Mouse (Mus musculus) T-cell, adult 2 months (primary cell): ENCODE measurements around the gene Proca1.

Source experiments
- DNase-seq: peaks from one replicate; pipeline ENCODE4 v3.0.0; 2022; ENCODE audit warnings: low spot score

The Proca1 gene

GRCm38 (mm10) chr11:78166161-78166560 lies 27.0 kb upstream of the Proca1 start:
- no peak for DNase-seq

GRCm38 (mm10) chr11:78166640-78167039 lies 26.6 kb upstream of the Proca1 start:
- no peak for DNase-seq

GRCm38 (mm10) chr11:78167257-78167959 lies 25.8 kb upstream of the Proca1 start:
- DNase-seq: no peak

DNA sequence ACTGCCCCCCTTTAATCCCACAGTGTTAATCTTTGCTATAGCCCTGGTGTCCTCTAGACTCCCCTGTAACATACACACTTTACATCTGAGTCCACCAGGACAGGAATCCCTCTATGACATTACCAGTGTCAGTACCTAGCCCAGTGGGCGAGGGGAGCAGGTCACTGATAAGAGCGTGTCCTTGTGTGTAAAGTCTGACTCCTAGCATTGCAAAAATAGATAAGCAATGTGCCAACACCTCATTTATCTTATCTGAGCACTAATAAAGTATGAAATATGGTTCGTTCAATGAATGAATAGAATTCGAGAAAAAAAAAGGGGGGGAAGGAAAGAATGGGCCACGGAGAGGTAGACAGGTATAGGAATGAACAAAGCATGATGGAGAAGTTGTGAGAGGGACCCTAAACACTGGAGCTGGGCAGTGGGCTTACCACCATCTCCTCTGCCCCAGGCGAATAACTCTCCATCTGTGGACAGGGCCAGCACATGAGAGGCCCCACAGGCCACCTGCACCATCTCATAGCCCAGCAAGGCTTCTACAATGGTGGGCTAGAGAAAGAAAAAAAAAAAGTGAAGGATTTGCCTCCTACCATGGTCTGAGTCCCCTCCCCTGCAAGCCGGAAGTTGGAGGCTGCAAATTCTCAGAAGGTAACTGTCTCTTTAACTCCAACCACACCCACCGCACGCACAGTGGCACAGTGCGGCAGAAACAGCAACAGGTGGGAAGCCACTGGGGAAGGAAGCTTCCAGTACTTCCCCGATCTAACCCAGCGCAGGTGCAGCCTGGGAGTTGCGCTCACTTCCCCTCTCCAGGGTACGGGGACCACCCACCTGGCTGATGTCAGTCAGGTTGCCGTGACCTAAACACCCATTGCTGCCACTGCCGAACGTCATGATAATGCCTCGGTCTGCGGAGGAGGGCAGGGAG lies 24.4 kb upstream of the Proca1 start:
- peak; percentile 75 for DNase-seq

DNA sequence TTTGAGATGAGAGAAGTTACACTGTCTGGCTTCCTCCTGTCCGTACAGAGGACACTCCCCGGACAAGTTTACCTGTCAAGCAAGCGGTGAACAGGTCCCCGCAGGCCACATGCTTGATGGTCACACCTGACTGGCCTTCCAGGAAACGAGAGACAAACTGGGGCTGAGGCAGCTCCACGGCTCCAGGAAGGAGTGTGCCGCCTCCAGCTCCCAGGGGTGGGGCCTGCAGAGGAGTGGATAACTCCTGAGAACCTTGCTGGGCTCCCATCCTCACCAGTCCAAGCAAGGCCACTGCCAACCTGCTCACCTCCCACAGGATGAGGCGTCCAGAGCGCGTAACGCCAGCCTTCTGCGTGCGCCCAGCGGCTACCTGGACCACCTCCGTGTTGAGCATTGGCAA lies 22.9 kb upstream of the Proca1 start:
- no peak for DNase-seq

DNA sequence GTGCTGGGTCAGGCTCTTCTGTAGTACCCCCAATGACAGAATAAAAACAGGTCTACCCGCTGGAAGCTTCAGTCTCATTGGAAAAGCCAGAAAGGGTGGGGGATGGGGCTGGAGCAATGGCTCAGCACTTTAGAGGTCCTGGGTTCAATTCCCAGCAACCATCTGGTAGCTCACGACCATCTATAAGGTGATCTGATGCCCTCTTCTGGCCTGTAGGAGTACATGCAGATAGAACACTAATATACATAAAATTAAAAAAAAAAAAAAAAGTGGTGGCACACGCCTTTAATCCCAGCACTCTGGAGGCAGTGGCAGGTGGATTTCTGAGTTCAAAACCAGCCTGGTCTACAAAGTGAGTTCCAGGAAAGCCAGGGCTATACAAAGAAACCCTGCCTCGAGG lies 21.9 kb upstream of the Proca1 start:
- no peak for DNase-seq

GRCm38 (mm10) chr11:78172034-78172747 lies 21.0 kb upstream of the Proca1 start:
- DNase-seq: no peak

DNA sequence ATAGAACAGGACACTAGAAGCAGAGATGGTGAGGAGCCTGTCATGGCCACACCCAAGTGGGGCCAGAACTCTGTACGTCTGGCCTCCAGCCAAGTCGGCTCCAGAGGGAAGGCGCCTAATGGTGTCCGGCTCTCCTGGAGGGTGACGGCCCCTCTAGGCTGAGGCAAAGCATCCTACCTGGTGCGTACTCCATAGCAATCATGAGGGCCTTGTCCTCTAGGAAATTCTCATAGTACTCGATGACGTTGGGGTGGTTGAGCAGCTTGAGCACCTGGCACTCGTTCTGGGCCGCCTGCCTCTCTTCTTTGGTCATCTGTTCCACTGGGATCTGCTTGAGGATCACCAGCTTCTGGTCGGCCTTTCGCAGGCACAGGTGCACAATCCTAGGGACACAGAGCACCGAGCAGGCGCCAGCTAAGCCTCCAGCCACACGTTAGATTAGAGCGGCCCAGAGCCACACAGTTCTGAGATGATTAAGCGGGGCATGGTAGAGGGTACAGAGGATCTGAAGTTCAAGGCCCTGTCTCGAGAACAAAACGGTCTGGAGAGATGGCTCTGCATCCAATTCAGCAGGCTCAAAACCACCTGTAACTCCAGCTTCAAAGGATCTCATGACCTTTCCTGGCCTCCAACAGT lies 20.3 kb upstream of the Proca1 start:
- no peak for DNase-seq

DNA sequence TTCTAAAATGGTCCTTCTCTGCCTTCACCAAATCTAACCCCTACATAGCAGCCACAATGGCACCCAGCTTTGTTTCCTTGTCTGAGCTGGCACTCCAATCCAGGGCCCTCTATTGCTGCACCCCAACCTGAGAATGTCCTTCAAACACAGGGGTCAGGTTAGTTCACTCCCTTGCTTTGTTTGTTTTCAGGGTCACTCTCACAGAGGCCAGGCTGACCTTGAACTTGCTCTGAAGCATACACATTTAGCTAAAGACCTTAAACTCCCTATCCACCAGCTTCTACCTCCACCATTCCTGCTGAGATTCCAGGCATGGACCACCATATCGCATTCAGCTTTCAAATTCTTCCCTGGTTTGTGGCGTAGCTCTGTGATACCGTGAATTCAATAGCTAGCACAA lies 18.7 kb upstream of the Proca1 start:
- DNase-seq: no peak

- no peak for DNase-seq
Measured at GRCm38 (mm10) chr11:78175771-78176401, 17.3 kb upstream of the Proca1 start.

DNA sequence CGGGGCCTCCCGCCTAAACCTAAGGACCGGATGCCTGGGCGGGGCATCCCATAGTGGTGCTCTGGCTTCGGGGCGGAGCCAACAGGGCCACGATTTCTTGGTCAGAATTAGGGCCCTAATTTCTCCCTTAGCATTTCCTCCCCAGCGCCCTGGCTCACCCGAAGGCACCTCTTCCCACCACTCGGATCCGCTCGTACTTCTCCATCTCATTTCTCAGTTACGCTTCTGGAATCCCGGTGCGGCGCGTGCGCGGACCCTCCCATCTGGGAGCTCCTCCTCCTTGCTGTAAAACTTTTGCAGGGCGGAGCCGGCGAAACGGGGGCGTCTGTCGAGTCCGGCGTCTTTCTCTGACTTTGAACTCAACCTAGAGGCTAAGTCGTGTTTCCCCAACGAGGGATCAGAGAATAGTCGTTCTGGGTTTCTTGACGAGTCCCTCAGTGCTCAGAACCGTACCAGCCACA lies 16.8 kb upstream of the Proca1 start, which contains the start of the genes Nek8 and Tlcd1:
TSS of gene Nek8 (minus strand) at position 274 of the 461 bp plus-strand sequence.
TSS of gene Tlcd1 (plus strand) at position 310 of the 461 bp plus-strand sequence.
- peak; percentile 89 for DNase-seq

GRCm38 (mm10) chr11:78176905-78177331 lies 16.3 kb upstream of the Proca1 start:
- peak; percentile 51 for DNase-seq

DNA sequence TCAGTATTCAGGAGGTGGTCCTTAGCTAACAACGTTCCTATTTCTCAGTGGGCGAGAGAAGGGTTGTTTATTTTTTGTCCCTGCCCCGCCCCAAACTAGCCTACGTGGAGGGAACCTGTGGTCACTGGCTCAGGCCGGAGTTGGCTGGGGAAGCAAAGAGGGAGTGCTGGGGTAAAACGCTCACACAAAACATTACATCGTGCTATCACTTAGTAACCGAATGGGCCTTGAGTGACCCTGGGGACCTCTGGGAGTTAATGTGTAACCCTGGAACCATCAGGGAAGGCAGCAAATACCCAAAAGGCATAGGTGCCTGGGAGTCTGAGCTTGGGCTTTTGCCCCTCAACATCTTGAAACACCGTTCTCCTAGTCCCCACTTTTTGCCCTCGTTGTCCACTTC lies 15.8 kb upstream of the Proca1 start:
- DNase-seq: no peak

DNA sequence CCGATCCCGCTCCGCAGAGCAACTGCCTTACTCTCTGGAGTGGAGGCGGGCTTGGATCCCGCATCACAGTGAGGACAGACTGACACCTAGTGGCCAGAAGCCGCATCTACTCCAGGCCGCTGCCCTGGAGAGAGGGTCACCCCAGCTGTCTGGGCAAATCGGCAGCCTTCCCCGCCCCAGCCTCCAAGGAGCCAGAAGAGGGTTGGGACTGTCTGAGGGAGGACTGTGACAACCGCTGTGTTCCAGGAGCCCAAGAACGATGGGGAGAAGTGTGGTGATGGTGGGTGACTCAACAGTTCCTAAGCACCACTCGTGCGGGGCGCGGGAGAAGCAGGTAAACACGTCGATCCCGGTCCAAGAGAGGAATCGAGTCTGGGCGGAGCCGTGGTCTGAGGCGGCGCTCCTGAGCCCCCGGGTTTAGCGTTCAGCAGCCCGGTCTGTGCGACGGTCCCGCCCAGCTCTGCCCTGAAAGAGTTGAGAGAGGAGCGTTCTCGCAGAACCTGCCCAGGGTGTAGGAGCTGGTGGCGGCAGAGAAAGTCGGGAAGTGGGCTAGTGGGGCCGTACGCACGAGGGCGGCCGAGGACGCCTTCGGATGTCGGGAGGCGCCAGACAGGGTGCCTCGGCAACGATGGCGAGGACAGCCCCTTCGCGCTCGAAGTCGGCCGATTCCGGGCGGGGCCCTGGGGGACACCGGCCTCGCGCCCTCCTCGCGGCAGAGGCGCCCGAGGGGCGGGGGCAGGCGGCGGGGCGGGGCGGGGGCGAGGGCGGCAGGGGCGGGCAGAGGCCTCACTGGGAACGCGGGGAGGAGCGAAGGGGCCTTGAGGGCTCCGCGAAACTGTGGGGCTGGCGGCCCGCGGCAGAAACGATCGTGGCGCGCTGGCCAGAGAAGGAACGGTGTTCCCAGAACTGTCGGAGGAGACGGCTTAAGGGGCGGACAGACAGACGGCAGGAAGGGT lies 15.0 kb upstream of the Proca1 start:
- peak; percentile 87 for DNase-seq

DNA sequence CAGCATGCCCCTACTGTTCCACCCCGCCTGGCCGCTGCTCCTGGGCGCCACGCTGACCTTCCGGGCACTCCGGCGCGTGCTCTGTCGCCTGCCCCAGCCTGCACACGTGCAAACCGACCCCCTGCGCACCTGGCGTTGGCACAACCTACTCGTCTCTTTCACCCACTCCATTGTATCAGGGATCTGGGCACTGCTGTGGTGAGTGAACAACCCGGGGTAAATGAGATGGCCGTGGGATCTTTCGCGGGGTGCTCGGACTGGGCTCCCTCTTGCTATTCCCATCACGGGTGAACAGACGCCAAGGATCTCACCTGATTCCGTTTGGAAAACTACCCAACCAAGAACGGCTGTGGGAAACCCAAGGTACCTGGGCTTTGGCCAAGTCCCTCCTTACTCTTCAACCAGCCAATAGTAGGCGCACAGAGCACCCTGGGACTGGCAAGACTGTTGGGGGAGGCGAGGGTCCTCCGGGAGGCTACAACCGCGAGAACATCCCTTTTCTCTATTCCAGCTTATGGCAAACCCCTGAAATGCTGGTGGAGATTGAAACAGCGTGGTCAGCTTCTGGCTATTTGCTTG lies 14.2 kb upstream of the Proca1 start:
- no peak for DNase-seq

- no peak for DNase-seq
Measured at GRCm38 (mm10) chr11:78179438-78179999, 13.7 kb upstream of the Proca1 start.

DNA sequence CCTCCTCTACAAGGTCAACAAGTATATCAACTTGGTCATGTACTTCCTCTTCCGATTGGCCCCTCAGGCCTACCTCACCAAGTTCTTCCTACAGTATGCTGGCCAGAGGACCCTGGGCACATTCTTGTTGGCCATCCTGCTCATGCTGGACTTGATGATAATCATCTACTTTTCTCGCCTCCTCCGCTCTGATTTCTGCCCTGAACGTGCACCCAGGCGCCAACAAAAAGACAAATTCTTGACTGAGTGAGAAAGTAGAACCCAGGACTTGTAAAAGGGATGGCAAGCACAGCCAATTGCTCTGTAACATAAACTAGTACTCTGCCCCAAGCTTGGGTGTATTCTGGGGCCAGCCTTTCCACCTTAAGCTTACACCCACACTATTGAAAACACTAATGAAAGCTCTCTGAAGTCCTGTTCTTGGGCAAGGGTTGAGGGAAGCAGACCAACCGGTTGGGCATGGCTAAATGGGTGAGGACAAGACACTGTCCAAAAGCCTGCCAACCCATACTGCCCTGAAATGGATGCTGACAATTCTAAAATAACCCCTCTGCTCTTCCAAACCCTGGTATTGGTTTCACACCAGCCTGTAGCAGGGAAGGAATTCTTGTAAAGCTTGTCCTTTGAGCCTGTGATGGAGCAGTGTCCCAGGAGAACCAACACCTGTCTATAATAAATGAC lies 13.0 kb upstream of the Proca1 start:
- DNase-seq: no peak

DNA sequence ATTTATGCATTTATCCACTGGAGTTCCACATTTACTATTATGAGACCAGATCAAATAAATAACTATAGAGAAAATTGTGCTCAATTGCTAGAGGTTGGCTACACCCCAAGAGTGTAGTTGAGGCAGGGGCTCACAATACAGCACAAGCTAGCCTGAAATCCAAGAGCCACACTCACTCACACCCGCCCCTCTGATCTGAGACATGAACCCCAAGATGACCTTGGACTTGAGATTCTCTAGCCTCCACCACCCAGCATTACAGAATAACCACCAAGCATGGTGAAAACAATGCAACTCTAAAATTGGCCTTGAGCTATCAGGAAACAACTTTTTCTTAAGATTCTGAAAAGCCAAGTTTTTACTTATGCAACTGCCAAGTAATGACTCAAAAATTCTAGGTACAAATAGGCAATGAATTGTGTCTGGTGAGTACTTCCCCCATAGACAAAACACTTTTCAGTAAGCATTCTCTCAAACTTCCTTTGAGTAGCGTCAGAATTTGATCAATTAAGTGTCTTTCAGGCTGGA lies 11.3 kb upstream of the Proca1 start:
- DNase-seq: no peak

DNA sequence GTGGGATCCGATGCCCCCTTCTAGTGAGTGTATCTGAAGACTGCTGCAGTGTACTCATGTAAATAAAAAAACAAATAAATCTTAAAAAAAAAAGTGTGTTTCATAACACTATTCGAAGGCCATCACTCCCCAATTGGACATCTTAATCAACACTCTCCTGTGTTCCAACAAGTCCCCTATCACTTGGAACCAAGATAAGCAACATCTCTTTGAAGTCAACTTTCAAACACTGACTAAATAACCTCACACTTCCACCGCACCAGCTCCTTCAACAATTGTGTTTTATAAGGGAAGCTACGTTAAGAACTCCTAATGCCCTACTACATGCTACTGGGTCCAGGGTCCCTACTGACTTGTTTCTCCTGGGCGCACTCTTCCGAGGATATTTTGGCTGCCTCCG lies 10.7 kb upstream of the Proca1 start:
- no peak for DNase-seq
